Mouse (Mus musculus): Measurements from ENCODE around the gene Col23a1. TPM values are rescaled to one million over a fixed set of nuclear protein-coding genes. Genes with fewer than 3 reads are reported as not detected.

The Col23a1 gene
- polyA plus RNA-seq, 1 experiment from 2014 or later: 13.3 TPM

DNA sequence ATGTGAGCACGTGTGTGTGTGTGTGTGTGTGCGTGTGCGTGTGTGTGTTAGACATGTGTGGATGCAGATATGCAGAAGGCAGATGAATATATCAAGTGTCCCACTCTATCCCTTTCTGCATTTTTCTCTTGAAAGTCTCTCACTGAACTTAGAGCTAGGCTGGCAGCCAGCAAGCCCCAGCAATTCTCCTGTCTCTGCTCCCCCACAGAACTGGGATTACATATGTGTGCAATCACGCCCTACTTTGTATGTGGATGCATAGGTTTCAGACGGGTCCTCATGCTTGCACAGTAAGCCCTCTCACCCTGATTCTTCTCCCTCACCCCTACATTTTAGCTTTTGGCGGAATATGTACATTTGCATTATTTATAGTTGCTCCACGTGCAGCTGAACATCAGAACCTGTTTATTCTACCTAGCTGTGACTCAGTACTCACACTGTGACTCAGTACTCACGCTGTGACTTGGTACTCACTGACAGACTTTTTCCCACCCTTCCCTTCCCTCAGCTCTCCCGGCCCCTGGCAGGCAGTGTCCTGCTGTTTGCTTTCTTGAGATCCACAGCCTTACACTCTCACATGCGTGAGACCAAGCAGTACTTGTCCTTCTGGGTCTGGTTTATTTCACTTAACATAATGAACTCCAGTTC is 111.9 kb downstream of the Col23a1 start:
- Histone ChIP-seq H3K27ac (replicated peaks in 1 of 2; ENCODE audit: control insufficient read depth in 1 of 2, insufficient read depth in 1 of 2, low read depth in 2 of 2, low read length in 2 of 2) (no peak overlapping the region), H3K27me3 (ENCODE audit: control insufficient read depth, insufficient read depth, low read length) (peaks cover 10% of the 10 kb centered on the region), H3K4me1 (ENCODE audit: control insufficient read depth in 2 of 2, insufficient read depth in 2 of 2, low read length in 2 of 2) (peaks cover 0 to 2% of the 10 kb centered on the region in 2 experiments; a peak in 1 of 4 replicates), H3K36me3 (ENCODE audit: control insufficient read depth, insufficient read depth, low read length) (no peaks in the 10 kb centered on the region), H3K9me3 (ENCODE audit: control insufficient read depth, low read length) (no peaks in the 10 kb centered on the region), H3K9ac (ENCODE audit: low read length) (no peak overlapping the region), H3K4me3 (ENCODE audit: control insufficient read depth in 1 of 2, insufficient read depth in 1 of 2, low read depth in 1 of 2, low read length in 2 of 2) (no peak overlapping the region), H3K4me2 (ENCODE audit: low read length) (no peak overlapping the region)
- WGBS: 78% methylated on average over 10 of the region's 10 CpGs
- ATAC-seq (ENCODE audit: insufficient number of reproducible peaks, insufficient read depth, low FRiP score, low read depth): no peak

GRCm38 (mm10) chr11:51403886-51404285 is 114.2 kb downstream of the Col23a1 start:
- peaks cover 0 to 2% of the 10 kb centered on the region in 2 experiments; a peak in 1 of 4 replicates for H3K4me1 ChIP-seq (ENCODE audit: control insufficient read depth in 2 of 2, insufficient read depth in 2 of 2, low read length in 2 of 2)
- H3K27ac ChIP-seq (replicated peaks in 1 of 2; ENCODE audit: control insufficient read depth in 1 of 2, insufficient read depth in 1 of 2, low read depth in 2 of 2, low read length in 2 of 2): no peak overlapping the region
- no peak overlapping the region for H3K9ac ChIP-seq (ENCODE audit: low read length)
- H3K9me3 ChIP-seq (ENCODE audit: control insufficient read depth, low read length): no peaks in the 10 kb centered on the region
- no peaks in the 10 kb centered on the region for H3K36me3 ChIP-seq (ENCODE audit: control insufficient read depth, insufficient read depth, low read length)
- H3K27me3 ChIP-seq (ENCODE audit: control insufficient read depth, insufficient read depth, low read length): peaks cover 10% of the 10 kb centered on the region
- H3K4me3 ChIP-seq (ENCODE audit: control insufficient read depth in 1 of 2, insufficient read depth in 1 of 2, low read depth in 1 of 2, low read length in 2 of 2): no peak overlapping the region
- no peak for ATAC-seq (ENCODE audit: insufficient number of reproducible peaks, insufficient read depth, low FRiP score, low read depth)
- H3K4me2 ChIP-seq (ENCODE audit: low read length): no peak overlapping the region
- WGBS: 48% methylated on average over 2 of the region's 2 CpGs

DNA sequence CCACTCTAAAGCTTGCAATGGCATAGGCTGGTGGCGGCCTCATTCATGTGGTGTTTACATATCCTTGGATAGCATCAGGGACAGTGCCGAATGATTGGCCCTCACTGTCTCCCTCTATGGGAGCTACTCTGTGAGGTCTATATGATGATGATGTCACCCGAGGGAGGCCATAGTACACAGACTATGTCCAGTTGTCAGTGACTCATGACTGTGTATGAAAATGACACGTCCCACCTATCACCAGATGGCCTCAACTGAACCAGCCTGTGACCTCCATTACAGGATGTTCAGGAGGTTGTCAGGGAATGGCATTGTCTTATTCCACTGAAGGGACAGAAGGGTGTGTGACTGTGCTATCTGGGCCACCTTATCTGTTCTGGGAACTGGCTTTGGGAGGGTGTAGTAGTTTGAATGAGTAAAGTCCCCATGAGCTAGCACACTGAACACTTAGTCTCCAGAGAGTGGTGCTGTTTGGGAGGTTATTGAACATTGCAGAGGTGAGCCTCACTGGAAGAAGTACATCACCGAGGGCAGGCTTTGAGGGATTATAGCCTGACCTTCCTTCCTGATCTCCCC is 115.2 kb downstream of the Col23a1 start:
- Histone ChIP-seq H3K4me2 (ENCODE audit: low read length) (no peak overlapping the region), H3K9ac (ENCODE audit: low read length) (no peak overlapping the region), H3K9me3 (ENCODE audit: control insufficient read depth, low read length) (no peaks in the 10 kb centered on the region), H3K27ac (replicated peaks in 1 of 2; ENCODE audit: control insufficient read depth in 1 of 2, insufficient read depth in 1 of 2, low read depth in 2 of 2, low read length in 2 of 2) (no peak overlapping the region), H3K4me1 (ENCODE audit: control insufficient read depth in 2 of 2, insufficient read depth in 2 of 2, low read length in 2 of 2) (peaks cover 0 to 2% of the 10 kb centered on the region in 2 experiments; a peak in 1 of 4 replicates), H3K36me3 (ENCODE audit: control insufficient read depth, insufficient read depth, low read length) (no peaks in the 10 kb centered on the region), H3K4me3 (ENCODE audit: control insufficient read depth in 1 of 2, insufficient read depth in 1 of 2, low read depth in 1 of 2, low read length in 2 of 2) (no peak overlapping the region), H3K27me3 (ENCODE audit: control insufficient read depth, insufficient read depth, low read length) (peaks cover 10% of the 10 kb centered on the region)
- 72% methylated on average over 5 of the region's 5 CpGs for WGBS
- ATAC-seq (ENCODE audit: insufficient number of reproducible peaks, insufficient read depth, low FRiP score, low read depth): no peak

DNA sequence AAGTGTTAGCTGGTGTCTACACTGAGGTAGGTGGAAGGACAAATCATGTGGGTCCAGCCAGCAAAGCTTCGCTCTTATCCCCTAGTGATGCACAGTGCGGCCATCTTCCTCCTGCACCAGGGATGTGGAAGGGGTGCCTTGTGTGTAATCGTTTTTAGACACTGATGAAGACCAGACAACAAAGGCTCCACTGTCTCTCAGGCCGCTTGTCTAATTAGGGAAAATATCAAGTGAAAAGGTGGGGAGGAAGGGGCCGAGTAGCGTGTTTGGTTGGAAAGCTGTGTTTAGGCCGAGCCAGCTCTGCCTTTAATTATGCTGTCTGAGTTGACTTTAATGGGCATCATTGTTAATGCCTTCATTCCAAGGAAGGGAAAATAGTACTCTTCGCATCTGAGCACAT is 116.8 kb downstream of the Col23a1 start:
- Histone ChIP-seq H3K9ac (ENCODE audit: low read length) (no peak overlapping the region), H3K27me3 (ENCODE audit: control insufficient read depth, insufficient read depth, low read length) (no peaks in the 10 kb centered on the region; the same call in 1 of the 2 replicates), H3K36me3 (ENCODE audit: control insufficient read depth, insufficient read depth, low read length) (no peaks in the 10 kb centered on the region), H3K27ac (replicated peaks in 1 of 2; ENCODE audit: control insufficient read depth in 1 of 2, insufficient read depth in 1 of 2, low read depth in 2 of 2, low read length in 2 of 2) (no peak overlapping the region), H3K9me3 (ENCODE audit: control insufficient read depth, low read length) (no peaks in the 10 kb centered on the region), H3K4me1 (ENCODE audit: control insufficient read depth in 2 of 2, insufficient read depth in 2 of 2, low read length in 2 of 2) (peaks cover 0 to 2% of the 10 kb centered on the region in 2 experiments; a peak in 1 of 4 replicates), H3K4me3 (ENCODE audit: control insufficient read depth in 1 of 2, insufficient read depth in 1 of 2, low read depth in 1 of 2, low read length in 2 of 2) (no peak overlapping the region), H3K4me2 (ENCODE audit: low read length) (no peak overlapping the region)
- ATAC-seq (ENCODE audit: insufficient number of reproducible peaks, insufficient read depth, low FRiP score, low read depth): no peak
- 79% methylated on average over 8 of the region's 8 CpGs for WGBS

DNA sequence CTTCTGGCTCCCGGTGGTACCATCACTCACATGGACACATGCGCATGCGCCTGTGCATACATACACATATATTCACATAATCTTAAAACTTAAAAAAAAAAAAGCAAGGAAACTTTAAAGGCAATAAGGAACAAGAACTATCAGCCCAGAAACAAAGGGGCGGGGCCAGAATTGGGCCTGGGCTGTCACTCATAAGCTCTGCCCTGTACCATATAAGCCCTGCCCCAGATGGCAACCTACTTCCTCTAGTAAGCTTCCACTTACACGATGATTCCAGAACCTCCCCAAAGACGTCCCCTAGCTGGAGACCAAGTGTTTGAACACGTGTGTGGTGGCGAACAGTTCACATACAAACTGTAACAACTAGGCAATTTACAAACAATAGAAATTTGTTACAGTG is 117.6 kb downstream of the Col23a1 start:
- WGBS: 88% methylated on average over 8 of the region's 8 CpGs
- no peaks in the 10 kb centered on the region for H3K36me3 ChIP-seq (ENCODE audit: control insufficient read depth, insufficient read depth, low read length)
- H3K4me3 ChIP-seq (ENCODE audit: control insufficient read depth in 1 of 2, insufficient read depth in 1 of 2, low read depth in 1 of 2, low read length in 2 of 2): no peak overlapping the region
- H3K9ac ChIP-seq (ENCODE audit: low read length): no peak overlapping the region
- no peaks in the 10 kb centered on the region; the same call in 1 of the 2 replicates for H3K27me3 ChIP-seq (ENCODE audit: control insufficient read depth, insufficient read depth, low read length)
- H3K4me2 ChIP-seq (ENCODE audit: low read length): no peak overlapping the region
- H3K9me3 ChIP-seq (ENCODE audit: control insufficient read depth, low read length): no peaks in the 10 kb centered on the region
- ATAC-seq (ENCODE audit: insufficient number of reproducible peaks, insufficient read depth, low FRiP score, low read depth): no peak
- no peak overlapping the region for H3K27ac ChIP-seq (replicated peaks in 1 of 2; ENCODE audit: control insufficient read depth in 1 of 2, insufficient read depth in 1 of 2, low read depth in 2 of 2, low read length in 2 of 2)
- peaks cover 0 to 2% of the 10 kb centered on the region in 2 experiments; a peak in 1 of 4 replicates for H3K4me1 ChIP-seq (ENCODE audit: control insufficient read depth in 2 of 2, insufficient read depth in 2 of 2, low read length in 2 of 2)

DNA sequence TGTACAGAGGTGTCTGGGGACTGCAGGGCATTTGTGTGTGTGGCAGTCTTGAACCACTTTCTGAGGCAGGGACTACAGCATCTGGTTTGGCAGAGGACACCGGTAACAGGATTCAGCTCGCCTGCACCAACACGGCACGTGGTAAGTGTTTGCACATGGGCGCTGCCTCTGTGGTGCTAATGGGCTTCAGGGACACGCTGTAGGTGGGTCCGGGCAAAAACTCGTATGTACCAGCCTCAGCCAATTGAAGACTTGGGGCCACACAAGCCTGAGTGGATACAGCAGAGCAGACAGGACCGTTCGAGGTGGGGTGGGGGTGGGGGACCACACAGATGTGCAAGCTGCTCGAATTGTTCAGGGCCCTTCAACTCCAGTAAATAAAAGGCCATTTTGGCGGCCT is 121.1 kb downstream of the Col23a1 start:
- no peak for ATAC-seq (ENCODE audit: insufficient number of reproducible peaks, insufficient read depth, low FRiP score, low read depth)
- WGBS: 78% methylated on average over 12 of the region's 12 CpGs
- no peak overlapping the region for H3K4me2 ChIP-seq (ENCODE audit: low read length)

DNA sequence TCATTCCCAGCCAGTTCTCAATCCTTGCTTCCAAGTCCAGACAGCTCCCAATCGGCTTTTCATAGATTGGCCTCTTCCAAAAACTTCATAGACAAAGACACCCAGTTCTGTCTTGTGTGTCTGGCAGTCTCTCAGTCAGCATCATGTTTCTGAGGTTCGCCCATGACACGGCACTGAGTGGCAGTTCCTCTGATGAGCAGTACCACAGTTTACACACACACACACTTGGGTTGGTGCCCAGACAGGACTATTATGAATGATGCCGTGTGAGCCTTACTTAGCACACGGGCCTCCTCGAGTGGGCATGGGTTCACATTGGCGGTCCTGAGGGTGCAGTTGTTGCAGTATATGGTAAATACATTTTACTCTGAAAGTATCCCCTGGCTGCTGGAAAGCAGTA is 124.8 kb downstream of the Col23a1 start:
- WGBS: 76% methylated on average over 7 of the region's 7 CpGs
- peaks cover 18% of the 10 kb centered on the region for H3K27me3 ChIP-seq (ENCODE audit: control insufficient read depth, insufficient read depth, low read length)
- H3K4me3 ChIP-seq (ENCODE audit: control insufficient read depth in 1 of 2, insufficient read depth in 1 of 2, low read depth in 1 of 2, low read length in 2 of 2): no peak overlapping the region
- no peaks in the 10 kb centered on the region for H3K36me3 ChIP-seq (ENCODE audit: control insufficient read depth, insufficient read depth, low read length)
- peaks cover 0 to 6% of the 10 kb centered on the region in 2 experiments; a peak in 1 of 4 replicates for H3K4me1 ChIP-seq (ENCODE audit: control insufficient read depth in 2 of 2, insufficient read depth in 2 of 2, low read length in 2 of 2)
- ATAC-seq (ENCODE audit: insufficient number of reproducible peaks, insufficient read depth, low FRiP score, low read depth): no peak
- H3K9ac ChIP-seq (ENCODE audit: low read length): no peak overlapping the region
- no peak overlapping the region for H3K27ac ChIP-seq (replicated peaks in 1 of 2; ENCODE audit: control insufficient read depth in 1 of 2, insufficient read depth in 1 of 2, low read depth in 2 of 2, low read length in 2 of 2)
- no peaks in the 10 kb centered on the region for H3K9me3 ChIP-seq (ENCODE audit: control insufficient read depth, low read length)
- no peak overlapping the region for H3K4me2 ChIP-seq (ENCODE audit: low read length)

More for the DNA sequence above, 121.1 kb downstream of the Col23a1 start:
- Histone ChIP-seq H3K27me3 (ENCODE audit: control insufficient read depth, insufficient read depth, low read length) (peaks cover 6% of the 10 kb centered on the region), H3K27ac (replicated peaks in 1 of 2; ENCODE audit: control insufficient read depth in 1 of 2, insufficient read depth in 1 of 2, low read depth in 2 of 2, low read length in 2 of 2) (no peak overlapping the region), H3K4me1 (ENCODE audit: control insufficient read depth in 2 of 2, insufficient read depth in 2 of 2, low read length in 2 of 2) (no peaks in the 10 kb centered on the region), H3K36me3 (ENCODE audit: control insufficient read depth, insufficient read depth, low read length) (no peaks in the 10 kb centered on the region), H3K4me3 (ENCODE audit: control insufficient read depth in 1 of 2, insufficient read depth in 1 of 2, low read depth in 1 of 2, low read length in 2 of 2) (no peak overlapping the region), H3K9ac (ENCODE audit: low read length) (no peak overlapping the region), H3K9me3 (ENCODE audit: control insufficient read depth, low read length) (no peaks in the 10 kb centered on the region)
